Mouse (Mus musculus) kidney, embryonic 16.5 days (tissue): ENCODE measurements at regions not wholly inside any gene's neighbourhood (a gene's known extent, or its start where the extent isn't known, plus 50 kb on each side); places are given as distances from the start of the nearest gene placed in this dataset.

Source experiments
- ATAC-seq: fragments of 200-750 bp; cut with Nextera tagmentation; 2 replicates; pipeline ENCODE4 v1.8.0; 2017; ENCODE audit warnings: moderate TSS enrichment; ENCODE audit not compliant: low FRiP score, low TSS enrichment
- H3K27ac ChIP-seq: fragments of 300-500 bp; sonication (generic); 2 replicates; pipeline ENCODE4 v1.5.1; 2014; ENCODE audit warnings: low read length
- H3K27me3 ChIP-seq: fragments of 300-500 bp; sonication (generic); 2 replicates; pipeline ENCODE4 v1.6.1; 2014; ENCODE audit warnings: low read length, control low read depth, mixed read lengths; ENCODE audit not compliant: insufficient read depth
- H3K36me3 ChIP-seq: fragments of 300-500 bp; sonication (generic); 2 replicates; pipeline ENCODE4 v1.6.1; 2014; ENCODE audit warnings: low read length, control low read depth, mixed read lengths; ENCODE audit not compliant: insufficient read depth
- H3K4me1 ChIP-seq: fragments of 300-500 bp; sonication (generic); 2 replicates; pipeline ENCODE4 v1.6.1; 2014; ENCODE audit warnings: low read length, control low read depth, mixed read lengths; ENCODE audit not compliant: insufficient read depth
- H3K4me2 ChIP-seq: fragments of 300-500 bp; sonication (generic); replicated peaks from 2 replicates; pipeline ENCODE4 v1.6.1; 2014; ENCODE audit warnings: low read depth, low read length
- H3K4me3 ChIP-seq: fragments of 300-500 bp; sonication (generic); 2 replicates; pipeline ENCODE4 v1.5.1; 2014; ENCODE audit warnings: mild to moderate bottlenecking, low read length
- H3K9ac ChIP-seq: fragments of 300-500 bp; sonication (generic); replicated peaks from 2 replicates; pipeline ENCODE4 v1.6.1; 2014; ENCODE audit warnings: low read length
- H3K9me3 ChIP-seq: fragments of 300-500 bp; sonication (generic); 2 replicates; pipeline ENCODE4 v1.6.1; 2016; ENCODE audit warnings: low read length, control low read depth
- WGBS: fragments of 180-500 bp; shearing (Covaris S2); extraction: QIAGEN DNeasy Blood & Tissue Kit; methylation state at CpG from one replicate; pipeline ENCODE4 v1.1.7; 2014; 5-methylcytosine and 5-hydroxymethylcytosine counted together

GRCm38 (mm10) chr5:75278041-75278440 is 125.9 kb downstream of the Pdgfra start:
- ATAC-seq, result no peak
- H3K36me3 ChIP-seq, result no peaks in the 10 kb centered on the region
- no peak overlapping the region for H3K27ac ChIP-seq
- no peaks in the 10 kb centered on the region for H3K4me1 ChIP-seq
- H3K4me3 ChIP-seq, result no peak overlapping the region
- no peak overlapping the region for H3K9ac ChIP-seq
- no peak overlapping the region for H3K4me2 ChIP-seq
- no peaks in the 10 kb centered on the region for H3K9me3 ChIP-seq
- no peaks in the 10 kb centered on the region for H3K27me3 ChIP-seq
- WGBS, result 95% methylated on average over 3 of the region's 3 CpGs

- no peak overlapping the region for H3K27ac ChIP-seq
- no peaks in the 10 kb centered on the region for H3K4me1 ChIP-seq
- no peak overlapping the region for H3K9ac ChIP-seq
- 100% methylated on average over 1 of the region's 1 CpGs for WGBS
- H3K4me2 ChIP-seq, result no peak overlapping the region
- H3K9me3 ChIP-seq, result no peaks in the 10 kb centered on the region
- no peaks in the 10 kb centered on the region for H3K27me3 ChIP-seq
- H3K36me3 ChIP-seq, result no peaks in the 10 kb centered on the region
- ATAC-seq, result no peak
- no peak overlapping the region for H3K4me3 ChIP-seq
Observed at GRCm38 (mm10) chr5:75279561-75280171, 127.6 kb downstream of the Pdgfra start.

GRCm38 (mm10) chr5:75280698-75281097 is 128.6 kb downstream of the Pdgfra start:
- Histone ChIP-seq H3K27me3 (no peaks in the 10 kb centered on the region), H3K36me3 (no peaks in the 10 kb centered on the region), H3K9me3 (no peaks in the 10 kb centered on the region), H3K4me2 (no peak overlapping the region), H3K9ac (no peak overlapping the region), H3K27ac (no peak overlapping the region), H3K4me3 (no peak overlapping the region), H3K4me1 (no peaks in the 10 kb centered on the region)
- no peak for ATAC-seq
- WGBS, result 62% methylated on average over 3 of the region's 3 CpGs

- H3K4me2 ChIP-seq, result no peak overlapping the region
- no peak overlapping the region for H3K9ac ChIP-seq
- H3K4me3 ChIP-seq, result no peak overlapping the region
- H3K4me1 ChIP-seq, result no peaks in the 10 kb centered on the region
- no peak for ATAC-seq
- WGBS, result 80% methylated on average over 7 of the region's 7 CpGs
- H3K9me3 ChIP-seq, result no peaks in the 10 kb centered on the region
- no peaks in the 10 kb centered on the region for H3K27me3 ChIP-seq
- no peak overlapping the region for H3K27ac ChIP-seq
- H3K36me3 ChIP-seq, result no peaks in the 10 kb centered on the region
Observed at GRCm38 (mm10) chr5:75281510-75281909, 129.4 kb downstream of the Pdgfra start.

GRCm38 (mm10) chr5:75282617-75283016 is 130.5 kb downstream of the Pdgfra start:
- H3K27me3 ChIP-seq, result no peaks in the 10 kb centered on the region
- H3K9ac ChIP-seq, result no peak overlapping the region
- H3K36me3 ChIP-seq, result no peaks in the 10 kb centered on the region
- 52% methylated on average over 4 of the region's 4 CpGs for WGBS
- H3K4me3 ChIP-seq, result no peak overlapping the region
- ATAC-seq, result no peak
- H3K4me1 ChIP-seq, result no peaks in the 10 kb centered on the region
- H3K9me3 ChIP-seq, result no peaks in the 10 kb centered on the region
- no peak overlapping the region for H3K27ac ChIP-seq
- no peak overlapping the region for H3K4me2 ChIP-seq

GRCm38 (mm10) chr5:75283841-75284240 is 131.7 kb downstream of the Pdgfra start:
- WGBS, result 76% methylated on average over 5 of the region's 5 CpGs
- H3K9ac ChIP-seq, result no peak overlapping the region

GRCm38 (mm10) chr5:75285950-75286349 is 133.9 kb downstream of the Pdgfra start:
- Histone ChIP-seq H3K4me1 (no peaks in the 10 kb centered on the region; the same call in 1 of the 2 replicates), H3K27ac (no peak overlapping the region), H3K9ac (no peak overlapping the region), H3K4me2 (no peak overlapping the region), H3K36me3 (no peaks in the 10 kb centered on the region), H3K27me3 (no peaks in the 10 kb centered on the region), H3K9me3 (no peaks in the 10 kb centered on the region), H3K4me3 (no peak overlapping the region)
- ATAC-seq, result no peak
- 63% methylated on average over 10 of the region's 10 CpGs for WGBS

More at GRCm38 (mm10) chr5:75283841-75284240, 131.7 kb downstream of the Pdgfra start:
- H3K27me3 ChIP-seq, result no peaks in the 10 kb centered on the region
- no peaks in the 10 kb centered on the region for H3K9me3 ChIP-seq
- no peaks in the 10 kb centered on the region for H3K36me3 ChIP-seq
- H3K4me1 ChIP-seq, result no peaks in the 10 kb centered on the region; the same call in 1 of the 2 replicates
- H3K4me3 ChIP-seq, result no peak overlapping the region
- no peak overlapping the region for H3K4me2 ChIP-seq
- H3K27ac ChIP-seq, result no peak overlapping the region
- ATAC-seq, result no peak

- 77% methylated on average over 2 of the region's 2 CpGs for WGBS
Observed at GRCm38 (mm10) chr5:75295676-75296075, 143.6 kb downstream of the Pdgfra start.

GRCm38 (mm10) chr5:75312897-75313296 is 160.8 kb downstream of the Pdgfra start:
- 90% methylated on average over 1 of the region's 1 CpGs for WGBS
- Histone ChIP-seq H3K27ac (no peak overlapping the region), H3K36me3 (no peaks in the 10 kb centered on the region), H3K27me3 (no peaks in the 10 kb centered on the region), H3K4me3 (no peak overlapping the region), H3K9ac (no peak overlapping the region), H3K4me2 (no peak overlapping the region), H3K9me3 (no peaks in the 10 kb centered on the region), H3K4me1 (no peaks in the 10 kb centered on the region)
- no peak for ATAC-seq

More at GRCm38 (mm10) chr5:75295676-75296075, 143.6 kb downstream of the Pdgfra start:
- no peak overlapping the region for H3K4me2 ChIP-seq
- no peak overlapping the region for H3K9ac ChIP-seq
- no peak overlapping the region for H3K27ac ChIP-seq
- H3K4me1 ChIP-seq, result no peaks in the 10 kb centered on the region
- no peak for ATAC-seq
- H3K36me3 ChIP-seq, result no peaks in the 10 kb centered on the region
- no peaks in the 10 kb centered on the region for H3K9me3 ChIP-seq
- no peaks in the 10 kb centered on the region for H3K27me3 ChIP-seq
- no peak overlapping the region for H3K4me3 ChIP-seq

GRCm38 (mm10) chr5:75315956-75316355 is 163.9 kb downstream of the Pdgfra start:
- Histone ChIP-seq H3K27me3 (no peaks in the 10 kb centered on the region), H3K4me3 (no peak overlapping the region), H3K27ac (no peak overlapping the region), H3K4me1 (no peaks in the 10 kb centered on the region), H3K9me3 (no peaks in the 10 kb centered on the region), H3K9ac (no peak overlapping the region), H3K4me2 (no peak overlapping the region), H3K36me3 (no peaks in the 10 kb centered on the region)
- WGBS, result 71% methylated on average over 1 of the region's 1 CpGs
- no peak for ATAC-seq
